Comparison of ENCODE assay signal across 24 mouse cellular contexts in genomic region chr3:108026597-108026996, GRCm38 (mm10). TPM values are rescaled to one million over a fixed set of nuclear protein-coding genes. Genes with fewer than 3 reads are reported as not detected.
"Had no signal": no experiment of that assay in that cellular context is flagged by ENCODE, and none has a peak within 500 bp of the region (broad histone marks: within the 10 kb centered on the region; RNA-seq: fewer than 3 reads in every experiment).

No protein-coding gene starts in this region.

- H3K4me1 ChIP-seq: limb, embryonic 15.5 days; neural tube, embryonic 12.5 days had no signal

- H3K9ac ChIP-seq: kidney, embryonic 15.5 days; limb, embryonic 15.5 days; neural tube, embryonic 12.5 days had no signal

- DNase-seq: kidney, adult 2 months; kidney, postnatal 25 days; layer of hippocampus, adult 9-11 months; layer of hippocampus, postnatal 36 days; lung, adult 2 months; lung, postnatal 36 days; right cerebral cortex, postnatal 4 days; thymus, adult 2 months; thymus, postnatal 25 days had no signal

- H3K4me3 ChIP-seq: kidney, embryonic 15.5 days; limb, embryonic 15.5 days; midbrain, embryonic 10.5 days; neural tube, embryonic 12.5 days had no signal

- H3K36me3 ChIP-seq: kidney, embryonic 15.5 days; limb, embryonic 15.5 days; midbrain, embryonic 10.5 days; neural tube, embryonic 12.5 days had no signal

- H3K4me2 ChIP-seq: kidney, embryonic 15.5 days; limb, embryonic 15.5 days; neural tube, embryonic 12.5 days had no signal

- H3K27ac ChIP-seq: kidney, embryonic 15.5 days; limb, embryonic 15.5 days; midbrain, embryonic 10.5 days; neural tube, embryonic 12.5 days had no signal

- H3K9me3 ChIP-seq: kidney, embryonic 15.5 days; limb, embryonic 15.5 days; midbrain, embryonic 10.5 days; neural tube, embryonic 12.5 days had no signal

- H3K27me3 ChIP-seq: kidney, embryonic 15.5 days; limb, embryonic 15.5 days; neural tube, embryonic 12.5 days had no signal

- ATAC-seq: hindbrain, embryonic 16.5 days; inflammation-experienced regulatory T-cells, adult 6 months; lung, postnatal 0 days had no signal

RNA-seq across cellular contexts. Expression of gene Gstm2, which starts 40.3 kb away (rescaled TPM):
- total RNA-seq: neutrophil, adult 5-6 weeks had no signal
- polyA plus RNA-seq: inflammation-experienced regulatory T-cells, adult 6 months had no signal

RNA-seq across cellular contexts. Expression of gene Gstm3, which starts 57.5 kb away (rescaled TPM):
- total RNA-seq: layer of hippocampus, adult 18-20 months; layer of hippocampus, postnatal 36 days; left cerebral cortex, adult 8-10 months; left cerebral cortex, postnatal 25 days; megakaryocyte, adult 5-6 weeks; neutrophil, adult 5-6 weeks had no signal
- polyA plus RNA-seq: hindbrain, embryonic 16.5 days; inflammation-experienced regulatory T-cells, adult 6 months; limb, embryonic 11.5 days; limb, embryonic 15.5 days; midbrain, embryonic 10.5 days; midbrain, embryonic 14.5 days; neural tube, embryonic 12.5 days; spleen, adult 2 months had no signal
